Mouse (Mus musculus) T-cell, adult 2 months (primary cell): ENCODE data around the gene 1700003H04Rik.

Experiments used
- DNase-seq: peaks from one replicate; pipeline ENCODE4 v3.0.0; 2022; ENCODE audit warnings: low spot score

The 1700003H04Rik gene

DNA sequence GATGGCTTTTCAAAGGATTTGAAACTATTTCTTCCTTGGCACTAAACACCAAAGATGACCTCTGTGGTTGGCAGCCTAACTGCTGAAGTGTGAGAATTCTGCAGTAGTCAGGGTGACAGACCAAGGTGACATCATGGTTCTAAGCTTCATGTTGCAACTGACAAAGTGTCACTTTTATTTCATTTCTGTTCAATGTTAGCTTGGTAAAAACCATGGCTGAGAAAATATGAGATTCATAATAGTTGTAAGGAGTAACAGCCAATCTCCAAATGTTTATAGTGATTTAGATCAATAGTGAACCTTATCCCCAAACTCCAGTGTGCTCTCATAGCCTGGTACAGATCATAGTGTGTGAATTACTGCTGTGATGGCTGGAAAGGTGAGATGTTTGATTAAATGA is at the start of gene 1700003H04Rik:
Gene 1700003H04Rik (minus strand): TSS at position 101 of the 400 bp plus-strand sequence.
- DNase-seq: no peak

DNA sequence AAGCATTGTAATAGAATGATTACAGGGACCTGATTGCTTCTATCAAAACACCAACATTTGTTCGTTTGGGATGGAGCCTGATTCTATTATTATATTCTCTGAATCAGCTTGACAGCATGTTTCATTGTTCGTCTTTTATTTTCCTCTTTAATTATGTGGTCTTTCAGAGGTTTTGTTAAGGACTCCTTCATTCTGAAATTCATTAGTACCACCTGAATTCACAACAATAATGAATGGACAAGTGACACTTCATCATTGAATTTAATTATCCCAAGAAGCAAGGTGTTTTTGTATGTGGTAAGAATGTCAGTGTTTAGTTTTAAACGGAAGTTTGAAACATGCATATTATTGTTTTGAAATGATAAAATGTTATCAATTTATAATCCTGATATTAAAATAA is 42.1 kb upstream of the 1700003H04Rik start:
- DNase-seq: no peak

DNA sequence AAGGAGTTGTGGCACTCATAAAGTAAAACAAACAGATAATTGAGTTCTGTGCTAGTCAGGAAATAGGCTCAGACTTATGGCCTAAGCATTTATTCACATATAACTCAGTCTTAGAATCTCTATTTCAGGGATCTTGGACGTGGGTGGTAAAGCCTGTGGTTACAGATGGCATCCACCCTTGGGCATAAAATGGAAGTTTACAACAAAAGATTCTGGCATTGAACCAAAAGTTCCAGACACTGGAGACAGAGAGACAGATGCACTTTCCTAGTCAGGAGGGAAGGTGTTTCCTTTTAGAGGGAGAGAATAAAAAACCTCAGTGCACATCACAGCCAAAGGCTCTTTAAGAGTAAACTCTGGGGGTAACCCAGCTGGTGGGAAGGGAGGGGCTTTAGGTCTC is 32.4 kb upstream of the 1700003H04Rik start:
- DNase-seq: no peak

- DNase-seq: no peak
These were observed 29.1 kb upstream of the 1700003H04Rik start for GRCm38 (mm10) chr3:124609956-124610355.

- no peak for DNase-seq
These were observed 25.2 kb upstream of the 1700003H04Rik start for GRCm38 (mm10) chr3:124606021-124606517.

DNA sequence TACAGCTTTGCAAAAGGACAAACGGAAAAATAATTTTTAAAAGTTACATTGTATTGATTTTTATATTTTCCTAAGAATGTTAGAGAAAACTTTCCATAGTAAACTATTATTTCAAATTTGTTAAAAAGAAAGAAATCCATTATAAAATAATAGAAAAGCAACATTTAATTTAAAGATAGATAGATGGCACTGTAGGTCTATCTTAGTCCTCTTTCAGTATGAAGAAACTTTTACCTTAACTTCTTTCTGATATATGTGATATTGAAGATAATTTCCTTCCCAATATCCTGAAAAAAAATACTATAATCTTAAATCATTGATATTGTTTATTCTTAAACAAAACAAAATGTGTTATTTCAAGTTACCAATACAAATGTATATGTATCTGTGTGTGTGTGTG is 24.6 kb upstream of the 1700003H04Rik start:
- no peak for DNase-seq

DNA sequence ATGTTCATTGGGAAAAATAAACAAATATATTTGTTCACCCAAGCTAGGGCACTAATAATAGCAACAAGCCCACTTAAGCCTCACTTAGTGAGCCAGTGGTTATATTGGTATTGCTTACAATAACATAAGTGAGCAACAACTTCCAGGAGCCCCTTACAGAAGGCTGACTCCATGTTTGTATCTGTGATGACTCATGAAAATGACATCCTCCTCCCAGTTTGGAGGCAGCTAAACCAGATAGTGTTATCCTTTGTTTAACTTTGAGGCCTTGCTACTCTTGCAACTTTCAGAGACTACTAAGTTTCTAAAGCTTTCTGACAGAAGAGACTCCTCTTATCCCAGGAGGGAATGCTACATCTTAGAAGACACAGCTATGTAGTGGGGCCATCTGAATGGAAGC is 16.9 kb upstream of the 1700003H04Rik start:
- no peak for DNase-seq

GRCm38 (mm10) chr3:124587534-124587933 is 6.6 kb upstream of the 1700003H04Rik start:
- DNase-seq: no peak

- DNase-seq: no peak
These were observed 4.9 kb upstream of the 1700003H04Rik start for GRCm38 (mm10) chr3:124585761-124586160.

DNA sequence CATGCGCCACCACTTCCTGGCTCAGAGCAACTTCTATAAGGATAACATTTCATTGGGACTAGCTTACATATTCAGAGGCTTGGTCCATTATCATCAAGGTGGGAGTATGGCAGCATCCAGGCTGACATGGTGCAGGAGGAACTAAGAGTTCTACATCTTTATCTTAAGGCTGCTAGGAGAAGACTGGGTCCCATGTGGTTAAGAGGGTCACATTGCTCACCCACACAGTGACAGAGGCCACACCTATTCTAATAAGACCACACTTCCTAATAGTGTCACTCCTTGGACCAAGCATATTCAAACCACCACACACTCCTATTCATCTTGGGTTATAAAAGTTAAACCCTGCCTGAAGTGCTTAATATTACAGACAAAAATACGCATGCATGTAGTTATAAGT is 23.6 kb downstream of the 1700003H04Rik start:
- no peak for DNase-seq

DNA sequence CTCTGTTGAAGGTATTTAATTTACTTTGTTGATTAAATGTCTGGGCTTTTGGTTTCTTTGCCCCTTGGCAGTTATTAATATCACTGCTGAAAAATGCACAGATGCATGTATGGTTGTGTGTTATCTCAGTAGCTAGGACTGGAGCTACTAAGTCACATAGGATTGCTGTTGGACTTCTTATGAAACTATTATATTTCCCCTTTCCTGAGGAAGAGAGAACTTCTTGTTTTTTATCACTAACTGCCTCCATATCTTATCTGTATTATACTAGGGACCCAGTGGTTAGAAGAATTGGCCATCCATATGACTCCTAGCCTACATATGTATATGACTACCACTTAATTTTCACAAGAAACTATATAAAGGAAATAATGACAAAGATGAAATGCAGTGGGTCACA is 24.9 kb downstream of the 1700003H04Rik start:
- no peak for DNase-seq

DNA sequence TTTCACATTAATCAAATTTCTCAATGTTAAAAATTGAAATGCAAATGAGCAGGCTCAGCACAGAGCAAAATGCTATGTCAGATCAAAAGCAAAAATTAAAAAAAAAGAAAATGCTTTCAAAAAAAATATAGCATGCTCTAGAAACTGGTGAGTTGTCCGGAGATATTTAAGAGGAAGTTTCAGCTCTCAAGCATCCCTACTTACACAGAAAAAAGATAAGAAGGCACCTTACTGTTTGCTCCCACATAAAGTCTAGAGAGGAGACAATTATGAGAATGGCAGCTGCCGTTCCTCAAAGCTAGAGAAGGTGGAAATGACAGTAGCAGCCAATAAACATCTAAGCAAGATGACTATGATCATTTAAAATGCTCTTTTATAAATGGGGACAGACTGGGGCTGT is 25.8 kb downstream of the 1700003H04Rik start:
- DNase-seq: no peak

GRCm38 (mm10) chr3:124548898-124549297 is 32.0 kb downstream of the 1700003H04Rik start:
- DNase-seq: no peak

- DNase-seq: no peak
These were observed 42.6 kb downstream of the 1700003H04Rik start for GRCm38 (mm10) chr3:124538260-124538659.

DNA sequence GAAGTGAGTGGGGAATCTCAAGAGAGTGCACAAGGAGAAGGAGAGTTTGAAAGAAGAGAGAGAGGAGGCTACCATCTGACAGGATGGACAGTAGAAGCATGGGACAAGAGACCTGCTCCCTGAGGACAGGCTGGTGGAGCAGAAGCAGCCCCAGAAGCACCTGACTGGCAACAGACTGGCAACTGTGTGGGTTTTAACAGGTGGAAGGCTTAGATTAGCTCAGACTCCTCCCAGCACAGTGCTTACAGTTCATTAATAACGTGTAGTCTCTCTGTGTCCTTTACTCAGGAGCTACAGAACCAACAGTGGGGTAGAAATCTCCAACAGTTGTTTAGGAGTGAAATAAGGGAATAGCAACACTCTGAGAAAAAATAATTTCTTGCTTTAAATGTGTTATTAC is 44.3 kb downstream of the 1700003H04Rik start:
- DNase-seq: no peak

- DNase-seq: no peak
These were observed 62.1 kb downstream of the 1700003H04Rik start for GRCm38 (mm10) chr3:124518786-124519185.
